Mouse (Mus musculus): ENCODE measurements at regions not wholly inside any gene's neighbourhood (a gene's known extent, or its start where the extent isn't known, plus 50 kb on each side); places are given as distances from the start of the nearest gene placed in this dataset.

DNA sequence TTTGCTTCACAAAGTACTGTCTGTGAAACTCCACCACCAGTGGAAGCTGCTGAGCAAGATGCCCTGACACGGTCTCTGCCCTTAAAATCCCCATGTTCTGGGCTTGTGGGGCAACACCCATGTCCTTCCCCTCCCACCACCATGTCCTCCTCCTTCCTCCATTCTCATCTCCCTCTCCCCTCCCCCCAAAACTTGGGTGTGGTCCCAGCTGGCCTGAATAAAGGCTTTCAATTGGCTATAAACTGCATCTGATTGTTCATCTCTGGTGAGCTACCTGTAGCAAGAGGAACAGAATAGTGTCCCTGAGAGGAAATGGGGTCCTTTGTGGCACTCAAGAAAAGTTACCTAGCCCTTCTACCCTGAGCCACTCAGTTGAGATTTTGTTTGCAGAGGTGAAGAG, 91.8 kb downstream of the Slc16a9 start:
- Histone ChIP-seq H3K27ac (no peak overlapping the region), H3K4me3 (no peak overlapping the region)
- TF ChIP-seq CTCF (IDR thresholded peaks at IDR 0.05) = no peak
- intact Hi-C loops (cut with DNase I) = no loop called here
- no peak for DNase-seq

DNA sequence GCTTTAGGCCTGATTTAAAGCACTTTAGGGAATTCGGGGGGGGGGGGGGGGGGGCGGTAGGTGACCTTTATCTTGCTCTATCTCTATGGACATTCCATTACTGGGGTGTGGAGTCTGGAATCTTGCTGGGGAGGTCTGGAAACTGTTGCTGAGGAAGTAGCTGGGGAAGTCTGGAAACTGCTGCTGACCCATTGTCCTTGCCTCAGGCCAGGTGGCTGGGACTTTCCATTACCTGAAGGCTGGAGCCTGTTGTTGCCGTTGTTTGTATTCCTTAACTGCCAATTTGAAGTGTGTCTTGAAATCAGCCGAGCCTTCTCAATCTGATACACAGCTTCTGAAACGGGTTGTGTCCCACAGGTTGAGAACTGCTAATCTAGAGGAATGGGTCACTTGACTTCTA, 80.9 kb upstream of the Fam13c start:
- Histone ChIP-seq H3K4me3 (no peak overlapping the region), H3K27ac (no peak overlapping the region)
- intact Hi-C loops (cut with DNase I) = no loop called here
- TF ChIP-seq CTCF (IDR thresholded peaks at IDR 0.05) = no peak
- no peak for DNase-seq

DNA sequence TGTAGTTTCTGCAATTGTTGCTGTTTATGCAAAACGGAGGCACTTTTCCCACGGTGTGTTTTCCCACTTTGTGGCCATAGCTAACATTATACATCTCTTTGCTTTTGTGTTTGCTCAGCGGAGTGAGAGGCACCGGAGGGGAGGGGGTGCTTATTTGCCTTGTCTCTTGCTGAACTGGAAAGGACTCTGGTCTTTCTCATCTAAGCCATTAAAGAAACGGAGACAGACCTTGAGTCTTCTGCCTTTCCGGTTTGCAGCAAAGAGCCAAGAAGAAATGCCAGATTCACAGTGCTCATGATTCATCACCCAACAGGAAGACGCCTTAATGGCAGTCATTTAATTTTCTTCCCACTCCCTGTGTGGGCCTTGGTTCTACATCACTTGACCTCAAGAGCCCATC, 80.4 kb upstream of the Fam13c start:
- intact Hi-C loops (cut with DNase I) = no loop called here
- TF ChIP-seq CTCF (IDR thresholded peaks at IDR 0.05) = no peak
- no peak overlapping the region for H3K27ac ChIP-seq
- no peak for DNase-seq
- no peak overlapping the region for H3K4me3 ChIP-seq

DNA sequence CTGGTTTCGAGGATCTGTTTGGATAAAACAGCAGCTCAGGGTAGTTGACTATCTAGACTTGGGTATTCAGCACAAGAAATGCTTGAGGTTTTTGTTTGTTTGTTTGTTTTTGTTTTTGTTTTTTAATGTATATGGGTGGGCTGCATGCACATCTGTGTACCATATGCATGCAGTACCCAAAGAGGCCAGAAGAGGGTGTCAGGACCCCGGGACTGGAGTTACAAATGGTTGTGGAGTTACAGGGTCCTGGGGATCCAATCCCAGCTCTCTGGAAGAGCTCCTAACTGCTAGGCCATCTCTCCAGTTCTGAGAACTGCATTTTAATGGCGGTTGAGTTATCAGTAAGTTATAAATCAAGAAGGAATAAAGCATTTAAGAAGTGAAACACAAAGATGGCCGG, 77.2 kb upstream of the Fam13c start:
- intact Hi-C loops (cut with DNase I) = no loop called here
- H3K27ac ChIP-seq = no peak overlapping the region
- DNase-seq = no peak
- peak; percentile 64 for TF ChIP-seq CTCF (IDR thresholded peaks at IDR 0.05)
- no peak overlapping the region for H3K4me3 ChIP-seq

DNA sequence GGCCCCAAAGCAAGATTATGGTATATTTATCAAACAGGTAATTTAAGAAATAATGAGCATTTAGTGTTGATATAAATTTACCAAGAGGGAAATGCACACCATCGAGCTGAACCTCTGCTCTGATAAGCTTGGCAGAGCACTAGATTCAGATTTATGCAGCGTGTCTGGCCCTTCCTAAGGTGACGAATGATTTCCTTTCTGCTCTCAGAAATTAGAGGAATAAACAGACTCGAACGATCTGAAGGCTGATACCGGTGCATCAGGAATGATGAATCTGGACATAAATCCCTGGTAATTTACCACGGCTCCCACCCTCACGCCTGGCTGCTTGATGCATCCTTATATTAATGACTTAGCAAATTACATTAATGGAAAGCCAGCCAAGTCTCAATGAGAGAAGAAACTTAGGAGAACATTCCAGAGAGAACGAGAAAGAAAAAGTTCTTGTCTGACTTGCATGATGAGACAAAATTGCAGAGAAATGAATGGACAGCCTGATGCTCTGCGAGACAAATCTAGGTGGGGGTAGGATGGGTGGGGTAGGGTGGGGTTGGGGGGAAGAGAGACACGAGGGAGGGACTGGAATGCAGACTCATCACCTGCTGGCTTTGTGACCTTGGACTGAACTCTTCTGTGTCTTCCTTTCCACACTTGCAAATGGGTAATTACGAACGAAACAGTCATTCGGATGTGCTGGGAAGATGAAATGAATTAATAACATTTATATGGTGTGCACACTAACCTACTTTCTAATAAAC, 75.9 kb upstream of the Fam13c start:
- intact Hi-C loops (cut with DNase I) = no loop called here
- no peak for DNase-seq
- Histone ChIP-seq H3K27ac (no peak overlapping the region), H3K4me3 (no peak overlapping the region)
- TF ChIP-seq CTCF (IDR thresholded peaks at IDR 0.05) = no peak

DNA sequence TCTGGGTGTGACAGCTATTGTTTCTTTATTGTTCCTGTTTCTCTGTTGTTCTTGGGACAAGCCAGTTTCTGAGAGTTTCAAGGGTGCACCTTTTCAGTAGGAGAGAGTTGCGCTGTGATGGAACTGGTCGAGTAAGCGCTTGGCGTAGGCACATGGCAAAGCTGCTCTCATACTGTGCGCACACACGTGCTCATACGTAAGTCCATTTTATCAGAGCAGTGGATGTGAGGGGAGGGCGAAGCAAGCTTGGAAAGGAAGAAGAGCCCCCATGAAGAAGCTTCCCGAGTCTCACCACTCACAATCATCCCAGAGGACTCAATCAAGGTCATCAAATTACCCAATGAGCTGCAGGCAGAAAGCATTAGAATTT, 75.3 kb upstream of the Fam13c start:
- no peak for TF ChIP-seq CTCF (IDR thresholded peaks at IDR 0.05)
- Histone ChIP-seq H3K4me3 (no peak overlapping the region), H3K27ac (no peak overlapping the region)
- no peak for DNase-seq
- intact Hi-C loops (cut with DNase I) = no loop called here

DNA sequence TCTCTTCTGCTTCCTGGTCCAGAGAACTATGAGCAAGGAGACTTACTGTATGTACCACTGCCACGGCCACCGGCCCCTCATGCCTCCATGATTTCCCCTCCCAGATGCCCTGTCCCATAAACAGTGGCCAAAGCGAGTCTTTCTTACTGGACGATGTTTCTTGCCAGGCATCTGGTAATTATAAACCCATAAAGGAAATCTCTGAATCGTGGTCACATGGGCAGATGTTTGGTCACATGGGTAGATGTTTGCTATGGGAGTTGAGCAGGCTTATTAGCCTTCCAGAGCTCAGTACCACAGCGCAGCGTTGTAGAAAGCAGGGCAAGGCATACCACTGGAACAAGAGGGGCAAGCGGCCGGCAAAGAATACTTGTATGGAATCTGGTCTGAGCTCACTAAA, 74.8 kb upstream of the Fam13c start:
- no peak overlapping the region for H3K27ac ChIP-seq
- no peak overlapping the region for H3K4me3 ChIP-seq
- TF ChIP-seq CTCF (IDR thresholded peaks at IDR 0.05) = no peak
- no peak for DNase-seq
- intact Hi-C loops (cut with DNase I) = no loop called here

DNA sequence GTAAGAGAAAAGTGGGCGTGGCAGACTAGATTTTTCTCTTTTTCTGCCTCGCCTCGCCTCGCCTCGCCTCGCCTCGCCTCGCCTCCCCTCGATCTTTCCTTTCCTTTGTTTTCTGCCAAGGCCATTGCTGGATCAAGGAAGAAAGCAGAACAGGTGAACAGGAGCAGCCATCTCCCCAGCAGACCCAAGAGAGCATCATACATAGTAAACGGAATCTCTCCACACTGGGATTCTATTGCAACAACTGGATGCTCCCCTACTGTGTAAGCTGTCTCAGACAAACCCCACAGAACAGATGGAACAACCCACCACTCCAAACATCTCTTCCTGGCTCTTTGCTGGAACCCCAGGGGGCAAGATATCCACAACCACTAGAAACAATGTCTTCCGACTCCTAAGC, 72.4 kb upstream of the Fam13c start:
- Histone ChIP-seq H3K27ac (no peak overlapping the region), H3K4me3 (no peak overlapping the region)
- DNase-seq = no peak
- intact Hi-C loops (cut with DNase I) = loop anchor here (1.0 kb wide), 1 partner anchor 195 kb away; no protein-coding TSS in a partner anchor
- TF ChIP-seq CTCF (IDR thresholded peaks at IDR 0.05) = no peak

DNA sequence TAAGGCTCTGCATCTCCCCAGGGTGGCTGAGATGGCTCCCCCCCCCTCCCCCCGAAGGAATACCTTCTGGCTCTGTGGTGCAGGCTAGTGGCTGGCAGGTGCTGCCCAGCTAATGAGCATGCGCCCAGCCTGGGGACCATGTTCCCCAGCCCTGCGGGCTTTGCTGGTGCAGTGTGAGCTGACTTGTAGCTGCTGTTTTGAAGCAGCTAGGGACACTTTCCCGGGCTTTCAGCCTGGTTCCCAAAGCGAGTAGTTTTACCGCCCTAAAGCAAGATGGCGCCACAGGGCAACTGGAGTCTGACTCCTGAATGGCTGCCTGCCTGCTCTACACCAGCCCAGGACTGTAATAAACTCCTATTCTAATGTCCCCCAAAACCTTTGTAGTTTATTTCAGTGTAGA, 71.6 kb upstream of the Fam13c start:
- H3K27ac ChIP-seq = no peak overlapping the region
- intact Hi-C loops (cut with DNase I) = loop anchor here (1.0 kb wide), 2 partner anchors 138 to 195 kb away; no protein-coding TSS in a partner anchor
- DNase-seq = peak; percentile 76
- TF ChIP-seq CTCF (IDR thresholded peaks at IDR 0.05) = peak; percentile 84
- H3K4me3 ChIP-seq = no peak overlapping the region

DNA sequence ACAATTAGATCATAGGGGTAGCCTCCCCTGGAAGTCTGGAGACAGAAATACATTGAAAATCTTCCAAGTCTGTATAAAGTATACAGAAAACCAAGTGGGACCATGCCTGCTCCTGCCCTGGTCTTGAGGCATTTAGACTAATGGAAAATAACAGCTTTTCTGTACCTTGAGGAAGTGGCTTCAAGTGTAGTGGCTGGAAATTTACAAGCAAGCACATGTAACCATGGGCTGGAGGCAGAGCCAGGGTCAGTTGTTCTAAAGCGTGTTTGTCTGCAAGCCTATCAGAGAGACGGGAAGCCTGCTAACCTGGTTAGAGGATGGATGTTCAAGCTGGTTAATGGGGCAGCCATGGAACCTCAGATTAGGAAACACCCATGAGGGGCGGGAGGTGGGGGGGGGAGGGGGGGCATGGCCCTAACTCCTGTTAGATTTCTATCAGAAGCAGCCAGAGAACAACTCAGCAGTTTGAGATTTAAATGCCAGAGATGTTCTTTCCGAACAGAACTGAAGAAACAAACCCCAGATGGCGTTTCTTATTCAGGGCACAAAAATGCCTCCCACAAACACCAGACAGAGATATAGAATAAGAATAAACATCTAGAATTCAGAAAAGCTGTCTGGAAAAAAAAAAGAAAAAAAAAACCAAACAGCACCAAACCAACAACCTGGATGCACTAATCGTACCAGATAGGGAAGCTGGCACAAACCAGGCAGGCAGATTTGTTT, 67.7 kb upstream of the Fam13c start:
- H3K4me3 ChIP-seq = no peak overlapping the region
- H3K27ac ChIP-seq = no peak overlapping the region
- intact Hi-C loops (cut with DNase I) = loop anchor here (5.0 kb wide), 1 partner anchor 70 kb away; the partner anchor contains the start of gene Fam13c
- no peak for DNase-seq
- TF ChIP-seq CTCF (IDR thresholded peaks at IDR 0.05) = no peak

DNA sequence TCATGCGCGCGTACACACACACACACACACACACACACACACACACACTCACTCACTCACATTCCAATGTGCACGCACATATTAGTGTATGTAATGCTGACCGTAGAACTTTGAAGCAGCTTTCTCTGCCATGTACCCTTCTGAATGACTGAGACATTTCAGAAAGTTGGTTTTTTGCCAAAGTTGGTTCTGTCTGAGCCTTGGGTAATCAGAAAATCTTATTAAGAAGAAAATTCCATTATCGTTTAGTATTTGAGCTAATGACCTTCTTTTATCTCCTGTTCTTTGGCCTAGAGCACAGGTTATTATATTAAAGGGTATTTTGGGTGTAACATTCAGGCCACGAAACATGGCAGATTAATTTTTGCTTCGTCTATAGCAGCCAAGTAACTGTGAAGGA, 67.1 kb upstream of the Fam13c start:
- intact Hi-C loops (cut with DNase I) = loop anchor here (5.0 kb wide), 1 partner anchor 69 kb away; the partner anchor contains the start of gene Fam13c
- no peak for TF ChIP-seq CTCF (IDR thresholded peaks at IDR 0.05)
- DNase-seq = no peak
- H3K27ac ChIP-seq = no peak overlapping the region
- no peak overlapping the region for H3K4me3 ChIP-seq

DNA sequence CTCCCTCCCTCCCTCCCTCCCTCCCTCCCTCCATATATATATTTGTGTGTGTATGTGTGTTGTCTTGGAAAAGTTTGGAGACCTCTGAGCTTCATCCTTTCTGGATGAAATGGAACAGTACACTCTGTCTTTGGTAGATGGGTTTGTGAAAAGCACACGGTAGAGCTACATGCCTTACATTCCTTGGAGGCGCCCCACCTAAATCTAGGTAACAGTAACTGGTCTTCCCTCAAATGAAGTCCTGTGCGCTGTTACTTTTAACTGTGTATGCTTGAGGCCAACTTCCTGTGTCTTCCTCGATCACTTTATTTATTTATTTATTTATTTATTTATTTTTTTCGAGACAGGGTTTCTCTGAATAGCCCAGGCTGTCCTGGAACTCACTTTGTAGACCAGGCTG, 66.4 kb upstream of the Fam13c start:
- no peak overlapping the region for H3K4me3 ChIP-seq
- DNase-seq = no peak
- intact Hi-C loops (cut with DNase I) = loop anchor here (5.0 kb wide), 1 partner anchor 68 kb away; the partner anchor contains the start of gene Fam13c
- TF ChIP-seq CTCF (IDR thresholded peaks at IDR 0.05) = no peak
- no peak overlapping the region for H3K27ac ChIP-seq

DNA sequence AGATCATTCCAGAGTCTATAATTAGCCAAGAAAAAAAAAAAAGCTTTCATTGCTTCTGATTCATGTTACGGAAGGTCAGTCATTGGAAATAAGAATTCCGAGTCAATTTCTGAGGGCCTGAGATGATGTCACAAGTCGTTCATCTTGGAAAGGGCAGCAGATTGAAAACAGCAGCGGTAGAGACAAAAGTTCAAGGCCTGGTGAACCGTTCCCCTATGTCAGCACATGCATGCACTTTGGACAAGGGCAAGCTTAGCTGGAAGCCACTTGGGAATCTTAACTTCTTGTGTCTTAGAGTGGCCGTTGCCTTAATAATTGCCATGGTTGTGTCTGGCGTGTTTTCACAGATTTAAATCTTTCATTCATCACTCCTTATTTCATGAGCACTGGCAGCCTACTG, 65.6 kb upstream of the Fam13c start:
- DNase-seq = no peak
- TF ChIP-seq CTCF (IDR thresholded peaks at IDR 0.05) = no peak
- intact Hi-C loops (cut with DNase I) = loop anchor here (5.0 kb wide), 1 partner anchor 68 kb away; the partner anchor contains the start of gene Fam13c
- H3K27ac ChIP-seq = no peak overlapping the region
- no peak overlapping the region for H3K4me3 ChIP-seq
